Mouse (Mus musculus): ENCODE data around the gene Wnt5b. TPM values are rescaled to one million over a fixed set of nuclear protein-coding genes. Genes with fewer than 3 reads are reported as not detected.
A peak's percentile ranks its signal among the peaks of the same experiment; 100 is the strongest.

Gene Wnt5b
- polyA plus RNA-seq, 1 experiment: 1.8 TPM

DNA sequence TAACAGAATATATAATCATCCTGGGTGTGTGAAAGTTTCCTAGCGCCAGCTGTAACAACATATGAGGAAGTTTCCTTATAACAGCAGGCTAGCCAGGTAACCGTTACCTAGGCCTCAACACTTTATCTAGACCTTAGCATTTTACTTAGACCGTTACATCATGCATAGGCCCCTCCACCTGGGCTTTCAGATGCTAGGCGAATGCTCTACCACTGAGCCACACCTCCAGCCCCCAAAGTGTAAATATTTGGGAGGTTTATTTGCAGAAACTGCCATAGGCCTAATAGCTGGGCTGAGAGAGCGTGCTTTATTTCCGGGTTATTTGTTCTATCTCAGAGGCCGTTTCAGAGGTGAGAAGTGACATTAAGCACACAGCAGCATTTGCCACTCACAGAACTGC lies 14.7 kb upstream of the Wnt5b start:
- TF ChIP-seq POLR2A (IDR thresholded peaks at IDR 0.05; ENCODE audit: low read depth, low read length) (no peak), CTCF (IDR thresholded peaks at IDR 0.05; ENCODE audit: extremely low read depth, insufficient read length, insufficient replicate concordance, low read depth, low read length) (no peak)
- Histone ChIP-seq H3K27me3 (ENCODE audit: control insufficient read depth, insufficient read depth, low read length) (no peaks in the 10 kb centered on the region), H3K4me3 (ENCODE audit: low read depth, low read length) (no peak overlapping the region), H3K27ac (ENCODE audit: insufficient read depth, low read depth, low read length) (no peak overlapping the region), H3K4me1 (ENCODE audit: control insufficient read depth, insufficient read depth, insufficient read length, low read length) (no peaks in the 10 kb centered on the region), H3K36me3 (ENCODE audit: control insufficient read depth, insufficient read depth, low read length) (no peaks in the 10 kb centered on the region)
- 57% methylated on average over 7 of the region's 7 CpGs for WGBS

DNA sequence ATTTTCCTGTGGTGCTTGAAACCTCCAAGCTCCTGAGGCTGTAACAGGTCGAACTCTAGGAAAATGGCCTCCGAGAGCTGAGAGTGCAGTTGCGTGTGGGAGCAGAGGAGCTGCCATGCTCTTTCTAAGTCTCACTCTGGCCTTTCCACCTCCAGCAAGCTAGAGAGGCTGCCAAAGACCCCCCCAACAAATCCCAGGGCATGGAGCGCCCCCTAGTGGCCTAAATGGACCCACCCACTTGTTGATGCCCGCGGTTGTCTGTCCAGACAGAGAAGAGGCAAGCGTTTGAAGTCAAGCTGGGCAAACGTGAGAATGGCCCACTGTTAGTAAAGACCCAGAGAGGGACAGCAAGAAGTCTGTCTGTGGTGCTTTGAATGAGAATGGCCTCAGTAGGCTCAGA lies 10.3 kb upstream of the Wnt5b start:
- Histone ChIP-seq H3K27ac (ENCODE audit: insufficient read depth, low read depth, low read length) (no peak overlapping the region), H3K27me3 (ENCODE audit: control insufficient read depth, insufficient read depth, low read length) (no peaks in the 10 kb centered on the region), H3K36me3 (ENCODE audit: control insufficient read depth, insufficient read depth, low read length) (no peaks in the 10 kb centered on the region), H3K4me1 (ENCODE audit: control insufficient read depth, insufficient read depth, insufficient read length, low read length) (no peaks in the 10 kb centered on the region), H3K4me3 (ENCODE audit: low read depth, low read length) (no peak overlapping the region)
- TF ChIP-seq CTCF (IDR thresholded peaks at IDR 0.05; ENCODE audit: extremely low read depth, insufficient read length, insufficient replicate concordance, low read depth, low read length) (peak; percentile 37; the same call in 1 of the 2 replicates), POLR2A (IDR thresholded peaks at IDR 0.05; ENCODE audit: low read depth, low read length) (no peak)
- 74% methylated on average over 8 of the region's 8 CpGs for WGBS

- H3K4me1 ChIP-seq (ENCODE audit: control insufficient read depth, insufficient read depth, insufficient read length, low read length): peaks cover 4% of the 10 kb centered on the region; the same call in 1 of the 2 replicates
- TF ChIP-seq POLR2A (IDR thresholded peaks at IDR 0.05; ENCODE audit: low read depth, low read length) (no peak), CTCF (IDR thresholded peaks at IDR 0.05; ENCODE audit: extremely low read depth, insufficient read length, insufficient replicate concordance, low read depth, low read length) (no peak)
- 2% methylated on average over 14 of the region's 14 CpGs for WGBS
- H3K36me3 ChIP-seq (ENCODE audit: control insufficient read depth, insufficient read depth, low read length): no peaks in the 10 kb centered on the region
- peaks cover 18% of the 10 kb centered on the region for H3K27me3 ChIP-seq (ENCODE audit: control insufficient read depth, insufficient read depth, low read length)
- H3K4me3 ChIP-seq (ENCODE audit: low read depth, low read length): peak overlapping the region; percentile 70
- H3K27ac ChIP-seq (ENCODE audit: insufficient read depth, low read depth, low read length): no peak overlapping the region
Measured at GRCm38 (mm10) chr6:119544518-119544864, 344 bp upstream of the Wnt5b start.

GRCm38 (mm10) chr6:119543456-119543802 lies 718 bp downstream of the Wnt5b start:
- no peak for TF ChIP-seq POLR2A (IDR thresholded peaks at IDR 0.05; ENCODE audit: low read depth, low read length)
- no peak for TF ChIP-seq CTCF (IDR thresholded peaks at IDR 0.05; ENCODE audit: extremely low read depth, insufficient read length, insufficient replicate concordance, low read depth, low read length)
- Histone ChIP-seq H3K36me3 (ENCODE audit: control insufficient read depth, insufficient read depth, low read length) (no peaks in the 10 kb centered on the region), H3K27me3 (ENCODE audit: control insufficient read depth, insufficient read depth, low read length) (peaks cover 18% of the 10 kb centered on the region), H3K27ac (ENCODE audit: insufficient read depth, low read depth, low read length) (no peak overlapping the region), H3K4me3 (ENCODE audit: low read depth, low read length) (peak overlapping the region; percentile 70), H3K4me1 (ENCODE audit: control insufficient read depth, insufficient read depth, insufficient read length, low read length) (peaks cover 4% of the 10 kb centered on the region; the same call in 1 of the 2 replicates)
- 2% methylated on average over 30 of the region's 30 CpGs for WGBS

DNA sequence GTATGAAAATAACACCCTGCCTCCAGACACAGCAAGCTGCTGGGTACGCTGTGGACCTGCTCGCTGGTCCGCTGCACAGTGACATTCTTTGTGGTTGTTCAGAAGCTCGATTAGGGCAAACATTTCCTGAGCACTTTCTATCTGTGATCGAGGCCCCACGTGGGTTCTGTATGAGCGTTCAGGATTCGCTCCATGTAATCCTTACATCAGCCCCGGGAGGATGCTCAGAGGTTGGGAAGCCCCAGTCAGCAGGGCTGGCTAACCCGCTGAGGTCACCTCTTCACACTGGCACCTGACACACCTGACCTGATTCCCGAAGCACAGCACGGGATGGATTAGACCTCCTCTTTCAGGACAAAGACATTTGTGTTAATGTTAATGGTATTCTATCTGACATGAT lies 8.3 kb downstream of the Wnt5b start:
- 76% methylated on average over 12 of the region's 12 CpGs for WGBS
- H3K36me3 ChIP-seq (ENCODE audit: control insufficient read depth, insufficient read depth, low read length): no peaks in the 10 kb centered on the region

DNA sequence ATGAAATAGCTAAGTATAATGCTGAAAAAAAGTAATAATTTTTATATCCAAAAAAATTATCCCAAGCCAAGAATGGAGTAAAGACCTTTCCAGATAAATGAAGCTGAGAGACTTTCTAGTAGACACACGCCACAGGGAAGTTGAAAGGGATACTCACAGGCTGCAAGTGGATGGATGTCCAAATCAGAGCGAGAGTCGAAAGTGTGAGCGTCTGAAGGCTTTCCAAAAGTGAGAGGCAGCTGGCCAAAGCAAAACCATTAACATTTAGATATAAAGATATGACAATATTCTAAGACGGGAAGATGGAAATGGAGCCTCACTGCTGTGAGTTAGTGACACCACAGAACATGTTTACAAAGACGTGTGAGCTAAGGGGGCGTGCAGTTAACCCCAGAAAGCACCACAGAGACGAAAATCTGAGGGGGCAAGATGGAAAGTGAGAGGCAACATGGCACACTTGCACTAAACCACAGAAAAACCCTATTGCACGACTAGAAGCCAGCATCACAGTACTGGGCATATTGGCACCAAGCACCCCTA lies 10.9 kb downstream of the Wnt5b start:
- WGBS: 58% methylated on average over 9 of the region's 9 CpGs
- Histone ChIP-seq H3K27me3 (ENCODE audit: control insufficient read depth, insufficient read depth, low read length) (no peaks in the 10 kb centered on the region), H3K4me1 (ENCODE audit: control insufficient read depth, insufficient read depth, insufficient read length, low read length) (no peaks in the 10 kb centered on the region), H3K27ac (ENCODE audit: insufficient read depth, low read depth, low read length) (no peak overlapping the region), H3K4me3 (ENCODE audit: low read depth, low read length) (no peak overlapping the region), H3K36me3 (ENCODE audit: control insufficient read depth, insufficient read depth, low read length) (no peaks in the 10 kb centered on the region)
- TF ChIP-seq POLR2A (IDR thresholded peaks at IDR 0.05; ENCODE audit: low read depth, low read length) (no peak), CTCF (IDR thresholded peaks at IDR 0.05; ENCODE audit: extremely low read depth, insufficient read length, insufficient replicate concordance, low read depth, low read length) (no peak)

More for the DNA sequence above, 8.3 kb downstream of the Wnt5b start:
- TF ChIP-seq CTCF (IDR thresholded peaks at IDR 0.05; ENCODE audit: extremely low read depth, insufficient read length, insufficient replicate concordance, low read depth, low read length) (no peak), POLR2A (IDR thresholded peaks at IDR 0.05; ENCODE audit: low read depth, low read length) (no peak)
- H3K4me3 ChIP-seq (ENCODE audit: low read depth, low read length): no peak overlapping the region
- H3K27me3 ChIP-seq (ENCODE audit: control insufficient read depth, insufficient read depth, low read length): 0 out of 2 replicates have a peak, but pooled peaks cover 2% of the 10 kb centered on the region
- H3K27ac ChIP-seq (ENCODE audit: insufficient read depth, low read depth, low read length): no peak overlapping the region
- H3K4me1 ChIP-seq (ENCODE audit: control insufficient read depth, insufficient read depth, insufficient read length, low read length): no peaks in the 10 kb centered on the region

GRCm38 (mm10) chr6:119529659-119530058 lies 14.5 kb downstream of the Wnt5b start:
- no peak for TF ChIP-seq POLR2A (IDR thresholded peaks at IDR 0.05; ENCODE audit: low read depth, low read length)
- TF ChIP-seq CTCF (IDR thresholded peaks at IDR 0.05; ENCODE audit: extremely low read depth, insufficient read length, insufficient replicate concordance, low read depth, low read length): no peak
- H3K4me3 ChIP-seq (ENCODE audit: low read depth, low read length): no peak overlapping the region
- no peaks in the 10 kb centered on the region for H3K27me3 ChIP-seq (ENCODE audit: control insufficient read depth, insufficient read depth, low read length)
- no peak overlapping the region for H3K27ac ChIP-seq (ENCODE audit: insufficient read depth, low read depth, low read length)
- no peaks in the 10 kb centered on the region for H3K4me1 ChIP-seq (ENCODE audit: control insufficient read depth, insufficient read depth, insufficient read length, low read length)
- no peaks in the 10 kb centered on the region for H3K36me3 ChIP-seq (ENCODE audit: control insufficient read depth, insufficient read depth, low read length)
- WGBS: 82% methylated on average over 3 of the region's 3 CpGs

Measured in small intestine, adult 2 months (tissue).